Mouse (Mus musculus): ENCODE measurements around the gene Pcdh9. TPM values are rescaled to one million over a fixed set of nuclear protein-coding genes. Genes with fewer than 3 reads are reported as not detected.

The Pcdh9 gene
- polyA plus RNA-seq, 1 experiment = 71.3 TPM

DNA sequence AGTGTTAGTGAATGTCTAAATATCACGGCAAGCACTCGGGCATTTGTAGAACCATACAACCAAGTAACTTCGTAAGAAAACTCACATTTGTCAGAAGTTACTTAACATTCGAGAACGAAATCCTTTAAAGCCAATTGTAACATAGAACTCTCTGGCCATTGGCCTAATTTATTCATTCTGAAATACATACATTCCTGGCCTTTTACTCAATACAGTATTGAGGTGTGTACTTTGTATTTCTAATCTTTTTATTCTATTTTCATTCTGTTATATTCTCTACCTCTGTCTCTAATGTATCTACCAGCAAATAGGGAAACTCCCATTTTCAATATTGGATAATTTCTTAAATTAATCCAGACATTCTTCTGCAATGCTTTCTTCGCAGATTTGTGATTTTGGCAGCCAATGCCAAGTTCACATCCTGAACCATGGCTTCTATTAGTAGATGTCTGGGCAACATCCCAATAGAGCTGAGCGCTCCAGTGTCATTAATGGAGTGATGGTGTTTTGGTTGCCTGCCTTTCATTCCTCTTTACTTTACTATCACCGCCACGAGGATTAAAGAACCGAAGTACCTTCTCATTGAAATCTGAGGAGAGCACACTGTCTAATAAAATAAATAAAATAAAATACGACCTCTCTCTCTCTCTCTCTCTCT is 346.4 kb downstream of the Pcdh9 start:
- WGBS = 49% methylated on average over 11 of the region's 11 CpGs
- H3K27ac ChIP-seq (ENCODE audit: insufficient read depth, low read length) = no peak overlapping the region
- DNase-seq = peak; percentile 45 to 80
- no peaks in the 10 kb centered on the region for H3K27me3 ChIP-seq (ENCODE audit: control insufficient read depth, insufficient read depth, low read length)
- TF ChIP-seq POLR2A (IDR thresholded peaks at IDR 0.05; ENCODE audit: borderline replicate concordance, insufficient read depth, low read length) (no peak), CTCF (IDR thresholded peaks at IDR 0.05; ENCODE audit: borderline replicate concordance, insufficient read depth, low read depth, low read length) (no peak)
- no peaks in the 10 kb centered on the region; the same call in 1 of the 2 replicates for H3K4me1 ChIP-seq (ENCODE audit: control insufficient read depth, insufficient read depth, low read length)
- H3K4me3 ChIP-seq (replicated peaks; ENCODE audit: insufficient read depth, low read depth, low read length) = no peak overlapping the region

DNA sequence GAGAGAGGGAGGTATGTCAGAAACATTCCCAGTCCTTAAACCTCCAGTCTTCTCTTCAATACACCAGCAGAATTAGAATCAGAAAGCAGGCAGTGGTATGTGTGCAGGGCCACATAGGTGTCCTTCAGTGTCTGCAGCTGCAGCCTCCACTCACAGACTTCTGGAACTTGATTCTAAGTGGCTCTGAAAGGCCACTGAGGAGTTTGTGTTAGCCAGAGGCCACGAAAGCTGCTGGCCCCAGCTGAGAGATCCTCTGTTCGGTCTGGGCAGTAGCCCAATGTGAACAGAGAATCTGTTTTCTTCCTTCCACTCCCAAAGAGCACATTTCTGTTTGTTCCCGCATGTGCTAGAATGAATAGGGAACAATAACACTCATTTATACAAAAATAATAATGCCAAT is 346.9 kb downstream of the Pcdh9 start:
- no peaks in the 10 kb centered on the region; the same call in 1 of the 2 replicates for H3K4me1 ChIP-seq (ENCODE audit: control insufficient read depth, insufficient read depth, low read length)
- no peak overlapping the region for H3K27ac ChIP-seq (ENCODE audit: insufficient read depth, low read length)
- 22% methylated on average over 3 of the region's 3 CpGs for WGBS
- TF ChIP-seq POLR2A (IDR thresholded peaks at IDR 0.05; ENCODE audit: borderline replicate concordance, insufficient read depth, low read length) = no peak
- TF ChIP-seq CTCF (IDR thresholded peaks at IDR 0.05; ENCODE audit: borderline replicate concordance, insufficient read depth, low read depth, low read length) = no peak
- no peak overlapping the region for H3K4me3 ChIP-seq (replicated peaks; ENCODE audit: insufficient read depth, low read depth, low read length)
- peak; percentile 40 to 62 for DNase-seq
- no peaks in the 10 kb centered on the region for H3K27me3 ChIP-seq (ENCODE audit: control insufficient read depth, insufficient read depth, low read length)

DNA sequence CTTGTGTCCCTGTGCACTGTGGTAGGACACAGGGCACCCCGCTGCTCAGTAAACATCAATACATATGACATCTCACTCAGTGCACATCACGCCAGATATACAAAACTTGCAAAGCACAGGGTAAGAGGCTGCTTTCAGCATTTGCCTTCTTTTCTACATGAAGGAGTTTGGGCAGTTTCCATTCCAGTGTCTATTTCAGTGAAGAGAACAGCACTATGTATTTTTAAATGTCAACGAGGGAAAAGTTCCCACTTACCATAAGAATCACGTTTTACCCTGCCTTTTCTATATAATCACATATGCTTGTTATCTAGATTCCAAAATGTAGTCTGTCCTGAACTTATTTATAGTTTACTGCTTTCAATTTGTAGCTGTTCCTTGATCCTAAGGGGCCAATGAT is 355.6 kb downstream of the Pcdh9 start:
- WGBS = 75% methylated on average over 4 of the region's 4 CpGs
- H3K27me3 ChIP-seq (ENCODE audit: control insufficient read depth, insufficient read depth, low read length) = no peaks in the 10 kb centered on the region
- TF ChIP-seq CTCF (IDR thresholded peaks at IDR 0.05; ENCODE audit: borderline replicate concordance, insufficient read depth, low read depth, low read length) = no peak
- no peak for TF ChIP-seq POLR2A (IDR thresholded peaks at IDR 0.05; ENCODE audit: borderline replicate concordance, insufficient read depth, low read length)
- no peak for DNase-seq
- no peaks in the 10 kb centered on the region for H3K4me1 ChIP-seq (ENCODE audit: control insufficient read depth, insufficient read depth, low read length)
- H3K27ac ChIP-seq (ENCODE audit: insufficient read depth, low read length) = no peak overlapping the region
- no peak overlapping the region for H3K4me3 ChIP-seq (replicated peaks; ENCODE audit: insufficient read depth, low read depth, low read length)

DNA sequence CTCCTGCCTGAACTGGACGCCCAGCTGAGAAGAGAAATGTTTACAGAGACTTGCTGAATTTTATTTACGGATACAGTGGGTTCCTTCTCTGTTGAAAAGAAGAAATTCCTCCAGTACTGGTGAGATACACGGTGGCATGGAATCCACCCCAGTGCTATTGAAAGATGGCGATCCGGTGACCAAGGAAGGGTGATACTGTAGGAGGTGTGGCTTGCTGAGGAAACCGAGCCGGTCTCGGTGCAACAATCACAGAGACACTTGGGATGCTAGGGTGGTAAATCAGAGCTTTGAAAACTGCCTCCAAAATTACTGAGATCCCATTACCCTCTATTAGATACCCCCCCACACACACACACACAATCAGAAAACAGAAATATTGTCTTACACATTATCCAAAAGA is 367.0 kb downstream of the Pcdh9 start:
- DNase-seq = no peak
- Histone ChIP-seq H3K27me3 (ENCODE audit: control insufficient read depth, insufficient read depth, low read length) (no peaks in the 10 kb centered on the region), H3K4me1 (ENCODE audit: control insufficient read depth, insufficient read depth, low read length) (no peaks in the 10 kb centered on the region), H3K4me3 (replicated peaks; ENCODE audit: insufficient read depth, low read depth, low read length) (no peak overlapping the region), H3K27ac (ENCODE audit: insufficient read depth, low read length) (no peak overlapping the region)
- no peak for TF ChIP-seq POLR2A (IDR thresholded peaks at IDR 0.05; ENCODE audit: borderline replicate concordance, insufficient read depth, low read length)
- 72% methylated on average over 8 of the region's 8 CpGs for WGBS

DNA sequence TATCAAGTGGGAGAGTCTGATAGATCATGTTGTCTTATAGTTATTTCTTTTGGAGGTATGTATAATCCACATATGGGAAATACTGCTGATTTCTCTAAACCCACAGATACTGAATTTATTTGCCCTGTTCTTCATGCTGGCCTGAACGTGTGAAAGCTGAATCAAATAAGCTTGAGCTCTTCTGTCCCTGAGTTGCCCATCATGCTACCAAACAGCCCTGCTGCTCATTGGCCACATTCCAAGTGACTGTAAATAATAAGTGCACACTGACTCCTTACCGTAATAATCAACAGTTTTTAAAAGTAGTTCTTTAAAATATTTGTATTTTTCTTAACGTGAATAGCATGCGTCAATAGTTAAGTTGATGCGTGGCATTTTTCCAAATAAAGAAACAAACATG is 370.3 kb downstream of the Pcdh9 start:
- 38% methylated on average over 5 of the region's 5 CpGs for WGBS
- no peak for TF ChIP-seq POLR2A (IDR thresholded peaks at IDR 0.05; ENCODE audit: borderline replicate concordance, insufficient read depth, low read length)
- TF ChIP-seq CTCF (IDR thresholded peaks at IDR 0.05; ENCODE audit: borderline replicate concordance, insufficient read depth, low read depth, low read length) = no peak
- no peak overlapping the region for H3K4me3 ChIP-seq (replicated peaks; ENCODE audit: insufficient read depth, low read depth, low read length)
- H3K4me1 ChIP-seq (ENCODE audit: control insufficient read depth, insufficient read depth, low read length) = no peaks in the 10 kb centered on the region
- no peak overlapping the region for H3K27ac ChIP-seq (ENCODE audit: insufficient read depth, low read length)
- DNase-seq = peak in 1 of 2 experiments; percentile 31
- H3K27me3 ChIP-seq (ENCODE audit: control insufficient read depth, insufficient read depth, low read length) = no peaks in the 10 kb centered on the region

DNA sequence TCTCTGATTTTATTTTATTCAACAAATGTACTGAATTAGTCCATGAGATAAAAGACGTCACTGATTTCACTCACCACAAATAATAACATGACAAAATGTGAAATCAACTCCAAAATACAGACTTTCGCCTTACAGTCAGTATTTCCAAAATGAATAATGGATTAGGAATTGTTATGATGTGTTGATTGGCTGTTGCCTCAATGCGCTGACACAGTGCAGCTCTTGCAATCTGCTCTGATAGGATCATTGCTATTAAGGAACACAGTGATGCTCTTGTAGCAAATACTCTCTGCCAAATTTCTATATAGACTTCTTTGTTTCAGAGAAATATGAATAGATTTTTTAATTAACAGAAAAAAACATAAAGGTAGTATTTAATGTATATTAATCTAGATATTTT is 373.8 kb downstream of the Pcdh9 start:
- no peak for DNase-seq
- Histone ChIP-seq H3K27ac (ENCODE audit: insufficient read depth, low read length) (no peak overlapping the region), H3K27me3 (ENCODE audit: control insufficient read depth, insufficient read depth, low read length) (no peaks in the 10 kb centered on the region), H3K4me3 (replicated peaks; ENCODE audit: insufficient read depth, low read depth, low read length) (no peak overlapping the region), H3K4me1 (ENCODE audit: control insufficient read depth, insufficient read depth, low read length) (no peaks in the 10 kb centered on the region)
- TF ChIP-seq POLR2A (IDR thresholded peaks at IDR 0.05; ENCODE audit: borderline replicate concordance, insufficient read depth, low read length) = no peak
- no peak for TF ChIP-seq CTCF (IDR thresholded peaks at IDR 0.05; ENCODE audit: borderline replicate concordance, insufficient read depth, low read depth, low read length)
- 93% methylated on average over 3 of the region's 3 CpGs for WGBS

DNA sequence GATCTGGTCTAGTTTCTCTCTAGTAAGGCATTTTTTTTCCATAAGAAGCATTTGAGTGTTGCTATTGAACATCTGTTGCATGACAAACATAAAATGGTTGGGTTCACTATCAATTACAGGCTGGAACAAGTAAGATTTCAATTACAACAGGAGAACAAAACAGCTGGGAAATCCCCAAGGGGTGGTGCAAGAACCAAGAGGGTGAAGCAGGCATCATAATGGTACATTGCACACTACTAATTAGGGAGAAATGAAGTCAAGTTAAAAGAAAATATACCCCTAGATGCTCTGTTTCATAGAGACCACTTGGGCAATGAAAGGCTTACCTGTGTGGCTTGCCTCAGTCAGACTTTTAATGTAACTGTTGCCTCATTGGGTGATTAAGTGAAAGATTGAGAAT is 384.4 kb downstream of the Pcdh9 start:
- no peak for DNase-seq
- Histone ChIP-seq H3K27me3 (ENCODE audit: control insufficient read depth, insufficient read depth, low read length) (no peaks in the 10 kb centered on the region), H3K4me1 (ENCODE audit: control insufficient read depth, insufficient read depth, low read length) (no peaks in the 10 kb centered on the region), H3K27ac (ENCODE audit: insufficient read depth, low read length) (no peak overlapping the region), H3K4me3 (replicated peaks; ENCODE audit: insufficient read depth, low read depth, low read length) (no peak overlapping the region)
- no peak for TF ChIP-seq POLR2A (IDR thresholded peaks at IDR 0.05; ENCODE audit: borderline replicate concordance, insufficient read depth, low read length)
- no peak for TF ChIP-seq CTCF (IDR thresholded peaks at IDR 0.05; ENCODE audit: borderline replicate concordance, insufficient read depth, low read depth, low read length)

DNA sequence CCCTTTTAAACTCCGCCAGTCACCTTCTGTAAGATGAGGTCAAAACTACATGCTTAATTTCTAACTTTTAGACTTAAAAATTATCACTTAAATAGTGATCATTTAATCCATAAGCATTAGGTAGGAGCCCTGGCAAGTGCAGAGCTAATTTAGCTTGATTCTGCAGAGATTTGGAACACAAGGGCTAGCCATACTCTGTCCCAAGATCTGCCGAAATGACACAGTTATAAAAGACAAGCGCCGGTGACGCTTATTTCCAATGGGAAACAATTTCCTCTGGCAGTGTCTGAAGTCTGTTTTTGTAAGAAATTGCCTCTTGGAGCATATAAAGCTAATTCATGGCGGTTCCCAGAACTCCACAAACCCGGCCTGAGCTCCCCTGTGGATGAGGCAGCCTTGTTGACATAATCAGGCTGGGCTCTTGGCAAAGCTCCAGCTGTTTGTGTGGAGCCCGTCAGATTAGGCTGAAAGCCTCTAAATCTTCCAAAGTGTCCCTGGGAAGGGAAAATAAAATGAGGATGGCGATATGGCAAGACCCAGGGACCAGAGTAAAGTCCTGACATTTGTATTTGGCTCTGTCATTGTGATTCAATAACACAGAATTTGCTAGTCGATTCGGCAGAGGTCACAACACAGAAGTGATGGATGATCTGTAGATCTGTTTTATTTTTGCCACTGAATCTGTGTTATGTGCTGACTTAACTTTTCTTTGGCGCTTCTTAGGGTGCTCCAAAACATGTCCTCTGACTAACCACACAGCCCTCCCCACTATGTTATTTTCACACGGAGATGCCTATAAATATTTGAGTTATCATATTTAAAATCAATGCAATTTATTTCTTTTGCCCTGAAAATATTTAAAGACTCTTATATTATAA is 391.4 kb downstream of the Pcdh9 start:
- peak; percentile 89 to 92 for DNase-seq
- Histone ChIP-seq H3K4me1 (ENCODE audit: control insufficient read depth, insufficient read depth, low read length) (no peaks in the 10 kb centered on the region), H3K27me3 (ENCODE audit: control insufficient read depth, insufficient read depth, low read length) (no peaks in the 10 kb centered on the region), H3K4me3 (replicated peaks; ENCODE audit: insufficient read depth, low read depth, low read length) (peak overlapping the region; percentile 17), H3K27ac (ENCODE audit: insufficient read depth, low read length) (peak overlapping the region; percentile 59; the same call in 1 of the 2 replicates)
- WGBS = 15% methylated on average over 13 of the region's 13 CpGs
- TF ChIP-seq POLR2A (IDR thresholded peaks at IDR 0.05; ENCODE audit: borderline replicate concordance, insufficient read depth, low read length) = no peak
- no peak for TF ChIP-seq CTCF (IDR thresholded peaks at IDR 0.05; ENCODE audit: borderline replicate concordance, insufficient read depth, low read depth, low read length)

Data from cerebellum, adult 2 months (tissue).